Mouse (Mus musculus) G1E (cell line): ENCODE measurements at regions not wholly inside any gene's neighbourhood (a gene's known extent, or its start where the extent isn't known, plus 50 kb on each side); places are given as distances from the start of the nearest gene placed in this dataset.

ENCODE experiments used
- CTCF ChIP-seq: IDR thresholded peaks from 2 replicates; pipeline ENCODE4 v1.5.1; 2012; ENCODE audit warnings: low read depth, low read length, inconsistent platforms, mixed read lengths
- GATA1 ChIP-seq: IDR thresholded peaks from 2 replicates; pipeline ENCODE4 v1.6.1; 2012; ENCODE audit warnings: borderline replicate concordance, low read length, inconsistent platforms, mixed read lengths

DNA sequence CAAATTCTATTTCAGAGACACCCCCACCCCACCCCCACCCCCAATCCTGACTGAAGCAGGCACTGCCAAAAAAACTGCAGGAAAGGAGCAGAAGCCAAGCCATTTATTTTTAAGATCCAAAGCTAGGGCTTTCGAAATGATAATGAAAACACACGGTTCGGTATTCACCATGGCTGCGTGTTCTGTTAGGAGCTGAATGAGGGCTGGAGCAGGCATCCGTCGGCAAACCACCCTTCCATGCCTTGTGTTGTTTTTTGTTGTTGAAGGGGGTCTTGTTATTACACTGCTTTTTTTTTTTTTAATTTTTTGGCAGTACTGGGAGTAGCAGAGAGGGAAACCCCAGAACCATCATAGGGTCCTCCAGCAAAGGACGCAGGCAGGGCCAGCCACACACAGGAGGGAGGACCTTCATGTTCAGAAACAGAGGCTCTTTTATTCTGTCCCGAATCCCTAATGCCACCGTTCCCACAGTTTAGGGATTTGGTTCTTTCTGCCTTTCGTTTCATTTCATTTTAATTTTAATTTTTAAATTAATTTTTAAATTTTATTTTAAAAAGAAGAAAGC, 54.8 kb upstream of the Ppara start:
- TF ChIP-seq CTCF (no peak), GATA1 (no peak)
